Mouse (Mus musculus) lung, adult 18-20 months (tissue): ENCODE data around the gene Ppp1r15a.
A peak's percentile ranks its signal among the peaks of the same experiment; 100 is the strongest.
"Not testable (repeated sequence)": the region's sequence is repeated elsewhere in the genome, so short reads cannot be mapped to it uniquely, and the experiment has no call there.

Experiments
- DNase-seq, 2 experiments: peaks; one replicate each; pipeline ENCODE4 v3.0.0; 2022; ENCODE audit warnings: mixed read lengths in 2 of 2

Ppp1r15a gene

GRCm38 (mm10) chr7:45550821-45551511 lies 24.9 kb upstream of the Ppp1r15a start:
- DNase-seq, result no peak

DNA sequence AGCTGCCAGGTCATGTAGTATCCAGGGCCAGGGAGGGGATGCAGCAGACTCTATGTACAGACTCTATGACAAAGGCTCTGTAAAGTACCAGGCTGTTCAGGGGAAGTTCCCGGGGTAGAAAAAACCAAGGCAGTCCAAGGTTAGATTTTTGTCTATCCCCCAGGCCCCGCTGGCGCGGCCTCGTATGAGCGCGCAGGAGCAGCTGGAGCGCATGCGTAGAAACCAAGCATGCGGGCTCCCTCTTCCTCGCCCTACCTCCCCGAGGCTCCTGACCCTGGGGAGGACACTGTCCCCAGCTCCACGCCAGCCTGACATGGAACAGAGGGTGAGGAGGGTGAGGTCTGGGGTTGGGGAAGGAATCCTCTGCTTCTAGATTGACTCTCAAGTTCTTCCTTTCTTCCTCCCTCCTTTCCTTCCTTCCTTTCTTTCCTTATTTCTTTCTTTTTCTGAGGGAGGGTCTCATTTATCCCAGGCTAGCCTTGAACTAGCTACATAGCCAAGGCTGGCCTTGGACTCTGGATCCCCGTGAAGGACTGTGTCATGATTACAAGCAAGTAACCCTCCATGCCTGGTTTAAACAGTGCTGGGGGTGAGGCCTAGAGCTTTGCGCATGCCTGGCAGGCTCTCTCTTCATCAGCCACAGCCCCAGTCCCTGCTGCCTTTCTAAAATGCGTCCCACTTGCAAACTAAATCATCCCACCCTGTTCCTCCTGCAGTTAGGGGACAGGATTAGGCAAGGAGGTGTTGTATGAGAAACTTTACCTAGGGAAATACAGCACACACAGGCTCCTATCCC lies 23.8 kb upstream of the Ppp1r15a start:
- DNase-seq, result no peak

DNA sequence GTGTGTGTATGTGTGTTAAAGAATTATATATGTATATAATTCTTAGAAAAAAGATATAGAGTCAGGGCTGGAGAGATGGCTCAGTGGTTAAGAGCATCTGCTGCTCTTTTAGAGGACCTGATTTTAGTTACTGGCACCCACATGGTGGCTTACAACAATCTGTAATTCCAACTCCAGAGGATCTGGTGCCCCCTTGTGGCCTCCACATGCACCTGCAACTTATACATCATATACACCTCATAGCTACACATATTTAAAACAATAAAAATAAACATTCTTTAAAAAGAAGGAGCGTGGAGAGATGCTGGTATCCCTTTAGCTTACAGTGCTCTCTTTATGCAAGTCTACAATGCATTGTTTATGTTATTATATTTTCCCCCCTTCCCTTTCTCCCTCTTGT lies 18.5 kb upstream of the Ppp1r15a start:
- no peak for DNase-seq

DNA sequence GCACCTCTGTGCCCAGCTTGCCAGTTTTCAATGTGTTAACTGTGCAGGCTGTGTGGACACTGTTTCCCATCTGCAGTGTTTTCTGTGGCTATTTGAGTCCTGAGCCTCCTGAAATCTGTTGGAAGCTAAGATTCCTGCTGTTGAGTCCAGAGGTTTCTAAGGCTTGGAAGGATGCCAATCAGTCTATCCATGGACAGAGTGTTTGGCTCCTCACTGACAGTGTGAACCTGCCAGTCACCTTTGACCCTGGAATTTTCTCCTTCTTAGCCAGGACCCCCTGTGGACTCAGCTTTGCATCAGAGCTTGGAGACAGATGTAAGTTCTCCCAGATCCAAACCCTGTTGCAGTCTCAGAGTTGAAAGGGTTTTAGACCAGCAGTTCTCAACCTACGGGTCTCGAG lies 14.1 kb upstream of the Ppp1r15a start:
- no peak for DNase-seq

GRCm38 (mm10) chr7:45539095-45539494 lies 13.0 kb upstream of the Ppp1r15a start:
- DNase-seq, result no peak

- DNase-seq, result peak; percentile 51 to 71
These were observed 12.3 kb upstream of the Ppp1r15a start for GRCm38 (mm10) chr7:45538163-45539041.

- DNase-seq, result no peak
These were observed 11.5 kb upstream of the Ppp1r15a start for GRCm38 (mm10) chr7:45537602-45538001.

GRCm38 (mm10) chr7:45535676-45536075 lies 9.6 kb upstream of the Ppp1r15a start:
- no peak for DNase-seq

- DNase-seq, result no peak
These were observed 4.6 kb upstream of the Ppp1r15a start for GRCm38 (mm10) chr7:45530643-45531042.

- DNase-seq, result no peak
These were observed 3.4 kb upstream of the Ppp1r15a start for GRCm38 (mm10) chr7:45529461-45529860.

DNA sequence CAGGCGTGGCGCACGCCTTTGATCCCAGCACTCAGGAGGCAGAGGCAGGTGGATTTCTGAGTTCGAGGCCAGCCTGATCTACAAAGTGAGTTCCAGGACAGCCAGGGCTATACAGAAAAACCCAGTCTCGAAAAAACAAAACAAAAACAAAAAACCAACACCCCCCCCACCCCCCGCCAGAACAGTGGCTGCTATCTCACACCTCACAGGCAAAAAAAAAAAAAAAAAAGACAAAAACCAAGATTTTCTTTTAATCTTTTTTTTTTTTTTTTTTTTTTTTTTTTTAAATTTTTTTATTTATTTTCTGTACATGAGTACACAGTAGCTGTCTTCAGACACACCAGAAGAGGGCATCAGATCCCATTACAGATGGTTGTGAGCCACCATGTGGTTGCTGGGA lies 1.1 kb upstream of the Ppp1r15a start:
- not testable (repeated sequence) for DNase-seq

DNA sequence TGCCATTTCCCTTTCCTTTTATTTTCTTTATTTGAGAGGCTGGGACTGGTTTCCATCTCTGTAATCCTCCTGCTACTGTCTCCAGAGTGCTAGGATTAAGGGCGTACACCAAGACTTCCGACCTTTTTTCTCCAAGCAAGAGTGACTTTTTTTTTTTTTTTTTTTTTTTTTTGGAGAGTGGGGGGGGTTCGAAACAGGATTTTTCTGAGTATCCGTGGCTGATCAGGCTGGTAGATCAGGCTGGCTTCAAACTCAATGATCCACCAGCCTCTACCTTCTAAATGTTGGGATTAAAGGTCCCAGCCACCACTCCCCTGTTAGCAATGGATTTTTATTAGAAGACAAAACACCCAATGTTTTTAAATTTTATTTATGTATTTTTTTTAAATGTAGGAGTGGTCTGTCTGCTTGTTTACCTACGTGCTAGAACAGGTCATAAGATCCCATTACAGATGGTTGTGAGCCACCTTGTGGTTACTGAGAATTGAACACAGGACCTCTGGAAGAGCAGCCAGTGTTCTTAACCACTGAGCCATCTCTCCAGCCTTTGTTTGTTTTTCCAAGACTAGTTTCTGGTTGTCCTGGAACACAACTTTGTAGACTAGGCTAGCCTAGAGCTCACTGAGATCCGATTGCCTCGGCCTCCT lies 529 bp upstream of the Ppp1r15a start:
- DNase-seq, result peak in 1 of 2 experiments; percentile 54

DNA sequence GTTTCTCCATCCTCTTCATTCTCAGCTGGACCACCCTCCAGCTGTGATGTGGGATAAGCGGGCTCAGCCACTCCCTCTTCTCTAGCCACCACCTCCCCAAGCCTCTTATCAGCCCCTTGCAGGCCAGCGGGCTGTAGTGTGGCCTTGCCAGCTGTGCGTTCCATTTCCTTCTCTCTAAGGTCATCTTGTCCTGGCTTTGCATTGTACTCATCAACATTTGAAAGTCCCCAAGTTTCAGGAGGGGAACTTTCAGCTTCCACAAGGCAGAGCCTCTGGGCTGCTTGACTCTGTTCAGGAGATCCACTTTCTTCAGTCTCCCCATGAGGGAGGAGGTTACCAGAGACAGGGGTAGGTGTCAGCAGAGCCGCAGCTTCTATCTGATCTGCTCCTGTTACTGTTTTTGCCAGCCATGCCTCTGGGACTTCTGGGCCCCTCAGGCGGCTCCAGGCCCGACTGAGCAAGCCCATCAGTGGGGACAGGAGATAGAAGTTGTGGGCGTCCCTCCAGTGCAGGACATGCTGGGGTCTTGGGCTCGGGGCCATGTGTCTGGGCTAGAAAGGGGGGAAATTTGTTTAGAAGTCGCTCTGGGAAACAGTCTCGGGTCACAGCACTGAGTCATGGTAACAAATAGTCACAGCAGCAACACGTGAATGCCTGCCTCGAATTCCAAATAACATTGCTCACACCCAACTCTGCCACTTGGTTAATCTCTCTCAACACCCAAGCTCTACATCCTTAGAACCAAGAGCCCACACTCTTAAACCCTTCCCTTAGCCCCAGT lies 1.0 kb downstream of the Ppp1r15a start:
- peak; percentile 60 to 64 for DNase-seq

DNA sequence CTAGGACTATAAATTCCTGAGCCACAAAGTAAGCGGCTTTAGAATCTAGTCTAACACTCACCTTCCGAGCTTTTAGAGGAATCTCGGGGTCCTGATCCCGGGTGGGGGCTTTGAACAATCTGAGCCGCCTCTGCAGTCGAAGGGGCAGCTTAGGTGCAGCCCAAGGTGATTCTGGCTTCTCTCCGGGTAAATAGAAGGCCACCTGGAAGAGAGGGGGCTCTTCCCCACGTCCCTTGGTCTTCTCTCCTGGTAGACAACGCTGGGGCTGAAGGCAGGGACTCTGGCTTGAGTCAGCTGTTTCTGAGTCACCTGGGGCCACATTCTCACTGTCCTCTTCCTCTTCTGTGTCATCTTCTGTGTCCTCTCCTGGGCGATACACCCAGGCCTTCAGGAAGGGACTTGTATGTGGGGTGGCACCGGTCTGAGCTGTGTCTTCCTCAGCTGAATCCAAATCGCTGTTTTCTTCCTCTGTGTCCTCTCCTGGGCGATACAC lies 2.3 kb downstream of the Ppp1r15a start:
- DNase-seq, result no peak

DNA sequence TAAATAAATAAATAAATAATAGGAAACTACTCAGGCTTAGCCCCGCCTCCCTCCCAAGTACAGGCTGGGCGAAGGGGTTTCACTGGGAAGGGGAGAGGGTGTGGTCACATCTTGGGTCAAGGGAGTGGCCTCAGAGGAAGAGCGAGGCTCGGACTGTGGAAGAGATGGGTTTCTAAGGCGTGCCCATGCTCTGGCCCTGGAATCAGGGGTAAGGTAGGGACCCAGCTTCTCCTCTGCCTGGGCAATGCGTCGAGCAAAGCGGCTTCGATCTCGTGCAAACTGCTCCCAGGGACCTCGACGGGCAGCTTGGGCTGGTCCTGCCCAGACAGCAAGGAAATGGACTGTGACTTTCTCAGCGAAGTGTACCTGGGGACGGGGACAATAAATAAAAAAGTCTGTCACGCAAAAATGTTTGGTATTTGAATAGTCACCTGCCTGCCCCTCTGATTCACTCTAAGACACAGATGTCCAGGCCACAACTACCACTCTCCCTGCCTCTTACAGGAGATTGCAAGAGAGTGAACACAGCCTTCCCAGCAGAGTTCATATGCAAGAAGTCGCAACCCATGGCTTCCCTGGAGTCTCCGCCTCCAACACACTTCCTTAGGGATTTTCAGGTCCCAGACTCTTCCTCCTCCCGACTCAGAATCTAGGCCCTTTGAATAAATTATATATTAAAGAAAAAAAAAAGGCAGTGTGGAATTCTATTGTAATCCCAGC lies 3.0 kb downstream of the Ppp1r15a start:
- no peak for DNase-seq

- no peak for DNase-seq
These were observed 3.8 kb downstream of the Ppp1r15a start for GRCm38 (mm10) chr7:45522194-45522752.

DNA sequence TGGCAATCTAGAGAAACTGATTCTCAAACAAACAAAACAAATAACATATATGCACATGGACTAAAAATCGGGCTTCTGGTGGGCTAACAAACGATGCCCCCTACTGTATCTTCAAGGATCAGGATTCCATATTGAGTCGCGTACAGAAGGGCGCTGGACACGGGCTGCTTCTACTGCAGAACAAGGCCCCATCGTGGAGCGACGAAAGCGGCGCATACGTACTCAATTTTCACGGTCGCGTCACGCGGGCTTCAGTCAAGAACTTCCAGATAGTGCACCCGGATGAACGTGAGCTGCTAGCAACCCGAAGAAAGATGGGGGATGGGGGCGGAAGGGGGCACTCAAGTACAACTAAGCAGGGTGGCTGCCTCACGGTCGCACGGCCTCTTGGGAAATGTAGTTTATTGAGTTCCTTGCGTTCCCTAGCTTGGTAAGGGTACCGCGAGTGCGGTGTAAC lies 4.3 kb downstream of the Ppp1r15a start:
- DNase-seq, result peak; percentile 90 to 93

- DNase-seq, result no peak
These were observed 5.5 kb downstream of the Ppp1r15a start for GRCm38 (mm10) chr7:45520605-45521004.

DNA sequence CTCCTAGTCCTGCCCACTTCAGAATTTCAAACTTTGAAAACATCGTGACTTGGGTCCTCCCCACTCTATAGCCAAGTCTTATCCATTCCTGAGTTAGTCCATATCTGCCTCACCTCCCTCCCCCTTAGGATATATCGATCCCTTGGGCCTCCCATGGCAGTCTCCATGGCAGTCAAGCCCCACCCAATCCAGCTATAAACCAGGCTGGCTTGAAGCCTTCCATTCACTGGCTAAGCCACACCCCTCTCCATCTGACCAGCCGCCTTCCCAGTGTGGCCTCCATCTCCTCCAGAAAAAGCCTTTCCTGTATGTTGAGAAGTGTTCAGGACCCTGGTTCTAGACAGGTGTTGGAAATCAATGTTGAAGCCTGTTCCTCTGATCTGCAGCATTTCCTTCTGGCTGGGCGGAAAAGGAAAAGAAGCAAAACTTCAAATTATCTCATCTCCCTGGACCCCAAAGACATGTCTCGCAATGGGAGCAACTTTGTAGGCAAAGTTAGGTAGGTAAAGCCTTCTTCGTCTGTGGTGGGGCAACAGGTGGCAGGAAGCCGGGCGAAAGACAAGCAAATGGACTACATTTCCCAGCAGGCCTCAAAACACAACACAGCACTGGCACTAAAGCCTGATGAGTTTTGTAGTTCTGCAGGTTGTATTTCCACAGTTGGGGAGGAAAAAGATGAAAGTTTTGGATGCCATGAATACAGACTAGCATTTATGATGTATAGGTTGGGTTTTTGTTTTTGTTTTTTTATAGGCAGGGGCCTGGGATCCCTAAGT lies 6.5 kb downstream of the Ppp1r15a start:
- DNase-seq, result no peak

- no peak for DNase-seq
These were observed 7.5 kb downstream of the Ppp1r15a start for GRCm38 (mm10) chr7:45518618-45519017.
